Mouse (Mus musculus) embryonic fibroblast, embryonic 13.5 days (primary cell): Measurements from ENCODE around the gene Zfp853. TPM values are rescaled to one million over a fixed set of nuclear protein-coding genes. Genes with fewer than 3 reads are reported as not detected.

Source experiments
- H3K27ac ChIP-seq: 2 replicates; pipeline ENCODE4 v1.5.1; 2012; ENCODE audit warnings: low read length, control low read depth, inconsistent platforms; ENCODE audit not compliant: insufficient read depth
- H3K4me1 ChIP-seq: 2 replicates; pipeline ENCODE4 v1.6.1; 2011; ENCODE audit warnings: low read length; ENCODE audit not compliant: control insufficient read depth, insufficient read depth
- H3K4me3 ChIP-seq: 2 replicates; pipeline ENCODE4 v1.5.1; 2011; ENCODE audit warnings: mild to moderate bottlenecking, control low read depth, low read length; ENCODE audit not compliant: insufficient read depth
- CTCF ChIP-seq: IDR thresholded peaks from 2 replicates; pipeline ENCODE4 v1.5.1; 2011; ENCODE audit warnings: mild to moderate bottlenecking, control low read depth, low read length, moderate library complexity, borderline replicate concordance; ENCODE audit not compliant: insufficient read depth
- POLR2A ChIP-seq: IDR thresholded peaks from 2 replicates; pipeline ENCODE4 v1.6.1; 2011; ENCODE audit warnings: low read depth, mild to moderate bottlenecking, control low read depth, low read length, moderate library complexity
- polyA plus RNA-seq: library from polyadenylated mRNA; stranded (reverse); fragments of >200 nt; gene quantifications from 2 replicates; pipeline ENCODE4 v1.2.4, GENCODE M21; 2011; ENCODE audit warnings: low read depth; ENCODE audit not compliant: missing spikeins, insufficient read length

The Zfp853 gene
- polyA plus RNA-seq, 1 experiment: 0.44 TPM

DNA sequence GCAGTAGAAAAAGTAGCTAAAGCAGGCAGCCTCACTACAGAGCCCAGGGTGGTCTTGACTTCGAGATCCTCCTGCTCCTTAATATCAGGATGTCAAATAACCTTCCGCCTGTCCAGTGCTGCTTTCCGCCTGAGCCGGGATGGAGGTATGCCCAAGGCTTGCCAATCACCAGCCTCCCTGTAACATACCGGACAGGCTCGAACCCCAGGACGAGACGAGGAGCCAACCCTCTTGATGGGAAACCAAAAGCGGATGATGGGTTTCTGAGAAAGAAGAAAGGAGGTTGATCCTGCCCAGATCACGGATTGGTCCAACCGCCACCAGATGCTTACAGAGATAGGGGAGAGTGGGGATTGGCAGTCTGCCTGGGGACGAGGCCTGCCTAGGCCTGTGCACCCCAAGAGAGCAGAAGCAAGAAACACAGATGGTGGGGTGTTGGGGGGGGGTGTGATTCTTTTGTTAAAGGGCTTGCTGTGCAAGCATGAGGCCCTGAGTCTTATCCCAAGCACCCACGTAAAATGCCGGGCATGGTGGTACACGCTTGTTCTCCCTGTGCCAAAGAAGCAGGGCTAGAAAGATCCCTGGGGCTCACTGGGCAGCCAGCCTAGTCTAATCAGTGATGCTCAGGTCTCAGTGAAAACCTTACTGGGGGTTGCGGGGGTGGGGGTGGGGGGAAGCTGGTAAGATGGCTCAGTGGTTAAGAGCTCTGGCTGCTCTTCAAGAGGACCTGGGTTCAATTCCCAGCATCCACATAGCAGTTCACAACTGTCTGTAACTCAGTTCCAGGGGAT is 20.7 kb downstream of the Zfp853 start:
- H3K4me1 ChIP-seq: peaks cover 16% of the 10 kb centered on the region
- no peak for TF ChIP-seq CTCF
- no peak for TF ChIP-seq POLR2A
- peak overlapping the region; percentile 88 for H3K27ac ChIP-seq
- H3K4me3 ChIP-seq: no peak overlapping the region

DNA sequence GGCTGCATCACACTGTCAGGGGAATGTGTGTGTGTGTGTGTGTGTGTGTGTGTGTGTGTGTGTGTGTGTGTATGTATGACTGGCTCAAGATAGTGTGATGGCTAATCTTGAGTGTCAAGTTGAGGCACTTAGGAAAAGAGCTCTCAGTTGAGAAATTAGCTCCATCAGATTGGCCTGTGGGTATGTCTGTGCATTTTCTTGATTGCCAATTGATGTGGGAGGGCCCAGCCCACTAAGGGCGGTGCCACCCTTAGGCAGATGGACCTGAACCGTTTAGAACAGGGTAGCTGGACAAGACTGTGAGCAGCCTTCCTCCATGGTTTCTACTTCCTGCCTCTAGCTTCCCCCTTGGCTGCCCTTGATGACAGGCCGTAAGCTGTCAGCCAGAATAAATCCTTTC is 21.3 kb downstream of the Zfp853 start:
- TF ChIP-seq POLR2A (peak; percentile 40), CTCF (no peak)
- peak overlapping the region; percentile 88 for H3K27ac ChIP-seq
- H3K4me3 ChIP-seq: no peak overlapping the region
- H3K4me1 ChIP-seq: peaks cover 16% of the 10 kb centered on the region

DNA sequence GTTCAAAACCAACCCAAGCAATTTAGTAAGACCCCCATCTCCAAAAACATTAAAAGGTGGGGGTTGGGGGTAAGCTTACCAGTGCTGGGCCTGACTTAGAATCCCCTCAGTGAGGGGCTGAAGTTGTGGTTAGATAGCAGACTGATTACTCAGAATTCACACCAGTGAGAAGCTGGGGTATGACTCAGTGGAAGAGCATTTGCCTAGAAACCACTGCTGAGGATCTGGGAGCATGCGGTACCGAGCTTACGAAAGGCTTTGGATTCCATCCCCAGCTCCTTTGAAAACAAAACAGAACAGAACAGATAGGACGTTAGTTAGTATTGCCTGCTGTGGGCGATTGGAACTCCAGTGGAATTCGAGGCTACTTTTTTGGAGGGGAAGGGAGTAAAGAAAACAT is 21.8 kb downstream of the Zfp853 start:
- Histone ChIP-seq H3K4me1 (peaks cover 16% of the 10 kb centered on the region), H3K27ac (peak overlapping the region; percentile 88), H3K4me3 (no peak overlapping the region)
- no peak for TF ChIP-seq CTCF
- no peak for TF ChIP-seq POLR2A

DNA sequence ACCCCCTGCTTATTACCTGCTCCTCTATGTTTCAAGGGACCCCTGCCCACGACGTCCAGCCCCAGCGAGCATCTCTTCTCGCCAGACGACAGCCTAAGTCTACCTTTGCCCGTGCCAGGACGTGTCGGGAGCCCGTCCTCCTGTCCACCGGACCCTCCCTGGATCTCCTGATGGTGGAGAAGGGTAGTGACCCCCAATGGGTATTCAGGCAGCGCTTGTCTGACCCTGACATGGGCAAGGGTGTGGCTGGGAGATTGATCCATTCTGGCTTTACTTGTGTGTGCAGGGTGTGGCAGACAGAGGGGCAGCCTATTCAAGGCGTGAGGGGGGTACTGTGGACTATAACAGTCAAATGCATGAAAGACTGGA is 23.3 kb downstream of the Zfp853 start:
- Histone ChIP-seq H3K4me3 (peak overlapping the region; percentile 87), H3K27ac (peak overlapping the region; percentile 3), H3K4me1 (peaks cover 16% of the 10 kb centered on the region)
- TF ChIP-seq POLR2A: no peak
- no peak for TF ChIP-seq CTCF

DNA sequence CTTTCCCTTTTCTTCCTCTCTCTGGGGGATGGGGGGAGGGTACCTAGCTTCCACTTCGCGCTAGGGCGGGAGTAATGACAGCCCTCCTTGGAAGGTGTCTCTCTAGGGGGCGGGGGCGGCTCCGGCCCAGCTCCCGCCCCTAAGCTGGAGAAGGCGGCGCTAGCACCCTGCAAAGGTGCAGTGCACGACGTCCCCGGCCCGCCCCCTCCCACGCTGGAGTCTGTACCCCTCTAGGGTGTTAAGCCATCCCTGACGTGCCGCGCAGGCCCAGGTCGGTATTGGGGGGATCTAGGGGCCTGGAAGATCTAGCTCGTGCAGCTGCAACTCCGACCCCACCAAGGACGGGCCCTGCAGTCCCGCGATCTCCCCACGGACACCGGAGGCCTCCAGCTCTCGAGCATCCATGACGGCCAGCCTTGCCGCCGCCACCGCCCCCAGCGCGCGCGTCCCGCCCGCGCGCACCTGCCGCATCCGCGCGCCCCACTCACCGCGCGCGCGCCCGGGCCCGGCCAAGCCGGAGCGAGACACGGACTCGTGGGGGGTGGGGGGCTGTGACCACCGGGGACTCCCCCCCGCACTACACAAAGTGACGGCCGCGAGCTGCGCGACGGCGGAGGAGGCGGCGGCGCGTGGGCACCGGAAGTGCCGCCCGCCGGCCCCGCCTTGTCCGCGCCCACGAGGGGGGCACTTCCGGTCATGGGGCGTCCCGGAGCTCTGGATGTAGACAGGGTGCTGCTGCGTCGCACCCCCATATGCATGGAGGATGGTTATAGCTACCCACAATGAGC is 23.9 kb downstream of the Zfp853 start, which contains the start of gene Zfp316:
Gene Zfp316 (minus strand): TSS at position 660 of the 788 bp plus-strand sequence.
- Histone ChIP-seq H3K4me1 (peaks cover 16% of the 10 kb centered on the region), H3K27ac (peak within 1 kb of the TSS; percentile 3), H3K4me3 (peak within 1 kb of the TSS; percentile 87)
- TF ChIP-seq CTCF: no peak
- TF ChIP-seq POLR2A: peak; percentile 91

DNA sequence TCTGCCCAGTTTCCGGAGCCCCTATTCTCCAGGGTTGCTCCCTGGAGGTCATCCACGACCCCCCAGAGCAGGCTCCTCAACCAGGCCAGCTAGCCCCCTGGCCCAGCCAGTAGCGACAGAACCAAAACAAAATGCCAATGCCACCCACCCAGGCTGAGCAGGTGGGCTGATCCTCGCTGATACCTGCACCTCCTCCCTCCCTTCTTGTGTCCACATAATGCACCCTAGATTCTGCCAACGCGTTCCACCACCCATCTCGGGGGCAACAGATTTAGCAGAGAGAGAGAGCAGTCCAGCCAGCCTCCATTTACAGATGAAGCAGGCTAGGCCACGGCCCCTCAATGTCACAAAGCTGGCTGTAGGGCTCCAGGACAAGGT is 24.4 kb downstream of the Zfp853 start:
- Histone ChIP-seq H3K27ac (no peak overlapping the region), H3K4me3 (peak overlapping the region; percentile 87), H3K4me1 (peaks cover 16% of the 10 kb centered on the region)
- TF ChIP-seq CTCF: no peak
- TF ChIP-seq POLR2A: no peak

DNA sequence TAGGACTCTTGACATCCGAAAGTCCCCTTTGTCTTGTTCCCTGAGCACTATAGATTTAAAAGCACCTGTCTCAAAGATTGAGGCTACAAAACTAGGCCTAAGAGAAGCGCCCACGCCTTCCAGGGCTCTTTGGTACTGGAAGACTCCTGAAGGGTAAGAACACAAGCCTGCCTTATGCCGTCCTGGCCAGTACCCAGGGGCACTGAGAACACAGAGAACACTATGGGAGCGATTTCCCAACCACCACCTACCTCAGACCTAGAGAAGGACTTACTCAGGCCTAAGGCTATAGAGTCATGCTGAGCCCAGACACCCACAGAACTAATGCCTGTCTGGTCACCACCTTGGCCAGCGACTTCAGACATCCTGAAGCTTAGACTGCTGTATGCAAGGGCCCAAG is 26.6 kb downstream of the Zfp853 start:
- Histone ChIP-seq H3K27ac (no peak overlapping the region), H3K4me1 (peaks cover 7% of the 10 kb centered on the region), H3K4me3 (no peak overlapping the region)
- TF ChIP-seq POLR2A (no peak), CTCF (no peak)

DNA sequence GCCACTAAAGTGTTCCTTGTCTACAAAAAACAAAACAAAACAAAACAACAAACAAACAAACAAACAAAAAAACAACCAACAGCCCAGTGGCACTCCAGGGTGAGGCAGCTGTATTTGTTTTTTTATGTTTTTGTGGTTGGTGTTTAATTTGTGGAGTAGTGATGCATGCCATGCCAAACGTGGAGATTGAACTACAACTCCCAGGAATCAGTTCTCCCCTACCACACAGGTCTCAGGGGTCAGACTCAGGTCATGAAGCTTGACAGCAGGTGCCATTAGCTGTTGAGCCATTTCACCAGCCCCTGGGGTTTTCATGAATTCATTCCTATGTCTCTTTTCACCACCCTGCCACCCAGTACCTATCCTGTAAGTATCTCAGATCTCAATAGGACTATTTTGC is 28.0 kb downstream of the Zfp853 start:
- TF ChIP-seq CTCF (no peak), POLR2A (no peak)
- H3K4me1 ChIP-seq: no peaks in the 10 kb centered on the region
- H3K27ac ChIP-seq: no peak overlapping the region
- no peak overlapping the region for H3K4me3 ChIP-seq

DNA sequence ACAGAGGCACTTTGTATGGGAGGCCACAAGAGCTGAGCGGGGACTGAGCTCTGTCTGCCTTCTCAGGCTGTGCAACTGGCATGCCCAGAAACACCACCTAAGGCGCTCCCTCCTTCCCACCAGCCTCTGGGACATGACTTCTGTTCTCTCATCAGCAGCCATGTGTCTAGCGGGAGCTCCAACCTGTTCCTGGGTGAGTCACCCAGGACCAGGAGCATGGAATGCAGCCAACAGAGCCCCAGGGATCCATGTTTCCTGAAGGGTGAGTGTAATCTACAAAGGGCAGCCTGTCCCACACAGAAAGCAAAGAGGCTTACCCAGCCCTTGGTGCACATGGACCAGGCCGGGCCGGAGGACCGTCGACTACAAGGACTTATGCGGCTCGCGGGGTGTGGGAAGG is 28.7 kb downstream of the Zfp853 start:
- Histone ChIP-seq H3K4me1 (no peaks in the 10 kb centered on the region), H3K27ac (no peak overlapping the region), H3K4me3 (no peak overlapping the region)
- no peak for TF ChIP-seq POLR2A
- no peak for TF ChIP-seq CTCF

DNA sequence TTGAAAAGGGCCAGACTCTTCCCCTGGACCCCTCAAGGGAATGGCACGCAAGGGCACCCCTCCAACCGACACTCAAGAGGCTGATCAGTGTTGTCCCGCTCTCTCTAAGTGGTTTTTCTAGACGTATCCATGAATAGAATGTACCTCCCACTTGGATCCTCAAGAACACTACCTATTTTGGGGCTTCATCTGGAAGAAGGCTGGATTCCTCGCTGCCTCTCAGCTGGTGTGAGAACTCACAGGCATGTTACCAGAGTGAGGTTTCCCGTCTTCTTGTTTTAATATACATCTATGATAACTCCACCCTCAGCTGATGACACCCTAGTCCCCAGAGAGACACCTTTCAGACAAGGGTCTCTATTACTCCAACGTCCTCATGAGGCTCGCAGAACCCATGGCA is 31.8 kb downstream of the Zfp853 start:
- TF ChIP-seq CTCF (no peak), POLR2A (no peak)
- H3K4me3 ChIP-seq: no peak overlapping the region
- H3K27ac ChIP-seq: no peak overlapping the region
- H3K4me1 ChIP-seq: no peaks in the 10 kb centered on the region
